Mouse (Mus musculus): Measurements from ENCODE around the gene Msrb1. TPM values are rescaled to one million over a fixed set of nuclear protein-coding genes. Genes with fewer than 3 reads are reported as not detected.

Msrb1 gene
- polyA plus RNA-seq, 1 experiment, result 1.7 TPM

DNA sequence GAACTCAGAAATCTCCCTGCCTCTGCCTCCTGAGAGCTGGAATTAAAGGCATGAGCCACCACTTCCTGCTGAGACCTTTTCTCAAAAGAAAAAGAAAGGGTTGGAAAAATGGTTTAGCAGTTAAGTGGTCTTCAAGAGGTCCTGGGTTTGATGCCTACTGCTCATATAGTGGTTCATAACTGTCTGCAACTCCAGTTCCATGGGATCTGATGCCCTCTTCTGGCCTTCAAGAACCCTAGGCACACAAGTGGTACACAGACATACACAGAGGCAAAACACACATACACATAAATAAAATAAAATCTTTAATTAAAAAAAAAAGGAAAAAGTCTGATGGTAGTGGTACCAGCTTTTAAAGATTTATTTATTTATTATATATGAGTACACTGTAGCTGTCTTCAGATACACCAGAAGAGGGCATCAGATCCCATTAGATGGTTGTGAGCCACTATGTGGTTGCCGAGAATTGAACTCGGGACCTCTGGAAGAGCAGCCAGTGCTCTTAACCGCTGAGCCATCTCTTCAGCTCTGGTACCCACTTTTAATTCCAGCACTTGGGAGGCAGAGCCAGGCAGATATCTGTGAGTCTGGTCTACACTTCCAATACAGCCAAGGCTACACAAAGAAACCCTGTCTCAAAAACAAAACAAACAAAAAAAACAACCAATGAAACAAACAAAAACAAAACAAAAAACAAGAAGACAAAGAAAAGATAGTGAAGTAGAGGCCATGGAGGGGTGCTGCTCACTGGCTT, 10.6 kb upstream of the Msrb1 start:
- Histone ChIP-seq H3K4me1 (ENCODE audit: control insufficient read depth) (peaks cover 44% of the 10 kb centered on the region), H3K4me3 (replicated peaks) (no peak overlapping the region), H3K27me3 (ENCODE audit: control insufficient read depth) (peaks cover 6% of the 10 kb centered on the region), H3K9me3 (ENCODE audit: control insufficient read depth, low read length) (no peaks in the 10 kb centered on the region), H3K36me3 (ENCODE audit: control insufficient read depth) (peaks cover 18% of the 10 kb centered on the region)
- TF ChIP-seq GATA1 (IDR thresholded peaks at IDR 0.05; ENCODE audit: low read length) (no peak), TAL1 (IDR thresholded peaks at IDR 0.05; ENCODE audit: low read length) (no peak)

DNA sequence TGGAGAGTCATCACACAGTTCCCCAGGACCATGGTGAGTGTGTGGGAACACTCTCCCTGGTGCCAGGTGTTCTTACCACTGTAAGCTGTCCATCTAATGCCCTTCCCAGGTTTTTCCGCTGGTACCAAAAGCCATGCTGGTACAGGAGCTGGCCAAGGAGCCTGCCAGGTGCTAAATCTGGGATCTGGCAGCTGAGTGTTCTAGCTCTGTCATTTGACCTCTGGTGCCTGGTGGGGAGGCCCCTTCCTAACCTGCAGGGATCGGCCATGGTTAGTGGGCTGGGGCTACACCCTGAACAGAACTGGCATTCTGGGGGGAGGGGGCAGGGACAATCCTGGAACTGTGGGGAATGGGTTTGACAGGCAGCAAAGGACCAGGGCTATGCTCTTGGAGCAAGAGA, 8.8 kb upstream of the Msrb1 start, which contains the start of gene Rpl3l:
Gene Rpl3l, plus strand, starts transcription at position 203 of the 400 bp plus-strand sequence.
- TF ChIP-seq TAL1 (IDR thresholded peaks at IDR 0.05; ENCODE audit: low read length), result no peak
- TF ChIP-seq GATA1 (IDR thresholded peaks at IDR 0.05; ENCODE audit: low read length), result no peak
- Histone ChIP-seq H3K27me3 (ENCODE audit: control insufficient read depth) (peaks cover 6% of the 10 kb centered on the region), H3K4me1 (ENCODE audit: control insufficient read depth) (peaks cover 29% of the 10 kb centered on the region), H3K36me3 (ENCODE audit: control insufficient read depth) (peaks cover 2% of the 10 kb centered on the region), H3K9me3 (ENCODE audit: control insufficient read depth, low read length) (no peaks in the 10 kb centered on the region), H3K4me3 (replicated peaks) (no peak within 1 kb of the TSS)

DNA sequence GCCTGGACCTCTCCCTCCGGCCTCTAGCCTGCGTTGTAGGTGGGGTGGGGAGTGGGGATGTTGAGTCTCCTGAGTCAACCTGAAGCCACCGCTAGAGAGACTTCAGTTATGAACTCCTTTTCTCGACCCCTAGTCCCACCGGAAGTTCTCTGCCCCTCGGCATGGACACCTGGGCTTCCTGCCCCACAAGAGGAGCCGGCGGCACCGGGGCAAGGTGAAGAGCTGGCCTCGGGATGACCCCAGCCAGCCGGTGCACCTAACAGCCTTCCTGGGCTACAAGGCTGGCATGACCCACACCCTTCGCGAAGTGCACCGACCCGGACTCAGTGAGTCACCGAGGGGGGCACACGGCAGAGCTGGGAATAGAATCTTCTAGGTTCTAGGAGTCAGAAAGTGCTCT, 8.3 kb upstream of the Msrb1 start:
- peaks cover 6% of the 10 kb centered on the region for H3K27me3 ChIP-seq (ENCODE audit: control insufficient read depth)

DNA sequence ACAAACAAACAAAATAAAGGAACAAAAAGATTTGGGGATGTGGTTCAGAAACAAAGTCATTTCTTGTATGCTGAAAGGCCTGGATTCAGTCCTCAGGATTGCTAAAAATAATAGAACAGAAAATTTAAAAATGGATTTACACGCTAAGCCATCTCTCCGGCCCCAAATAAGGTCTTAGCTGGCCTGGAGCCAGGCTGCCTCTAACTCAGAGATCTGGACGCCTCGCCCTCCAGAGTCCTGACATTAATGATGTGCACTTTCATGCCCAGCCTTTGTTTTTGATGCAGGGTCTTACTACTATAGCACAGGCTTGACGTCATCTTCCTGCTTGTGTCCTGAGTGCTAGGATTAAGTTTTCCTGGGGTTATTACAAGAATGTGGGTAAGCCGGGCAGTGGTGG, 7.4 kb upstream of the Msrb1 start:
- H3K9me3 ChIP-seq (ENCODE audit: control insufficient read depth, low read length), result no peaks in the 10 kb centered on the region
- no peak for TF ChIP-seq TAL1 (IDR thresholded peaks at IDR 0.05; ENCODE audit: low read length)
- no peak for TF ChIP-seq GATA1 (IDR thresholded peaks at IDR 0.05; ENCODE audit: low read length)
- H3K36me3 ChIP-seq (ENCODE audit: control insufficient read depth), result no peaks in the 10 kb centered on the region
- H3K4me3 ChIP-seq (replicated peaks), result no peak overlapping the region
- H3K4me1 ChIP-seq (ENCODE audit: control insufficient read depth), result peaks cover 17% of the 10 kb centered on the region
- peaks cover 6% of the 10 kb centered on the region for H3K27me3 ChIP-seq (ENCODE audit: control insufficient read depth)

More for the DNA sequence above, 8.3 kb upstream of the Msrb1 start:
- no peak for TF ChIP-seq GATA1 (IDR thresholded peaks at IDR 0.05; ENCODE audit: low read length)
- no peak for TF ChIP-seq TAL1 (IDR thresholded peaks at IDR 0.05; ENCODE audit: low read length)
- Histone ChIP-seq H3K4me1 (ENCODE audit: control insufficient read depth) (peaks cover 23% of the 10 kb centered on the region), H3K36me3 (ENCODE audit: control insufficient read depth) (no peaks in the 10 kb centered on the region), H3K4me3 (replicated peaks) (no peak overlapping the region), H3K9me3 (ENCODE audit: control insufficient read depth, low read length) (no peaks in the 10 kb centered on the region)

DNA sequence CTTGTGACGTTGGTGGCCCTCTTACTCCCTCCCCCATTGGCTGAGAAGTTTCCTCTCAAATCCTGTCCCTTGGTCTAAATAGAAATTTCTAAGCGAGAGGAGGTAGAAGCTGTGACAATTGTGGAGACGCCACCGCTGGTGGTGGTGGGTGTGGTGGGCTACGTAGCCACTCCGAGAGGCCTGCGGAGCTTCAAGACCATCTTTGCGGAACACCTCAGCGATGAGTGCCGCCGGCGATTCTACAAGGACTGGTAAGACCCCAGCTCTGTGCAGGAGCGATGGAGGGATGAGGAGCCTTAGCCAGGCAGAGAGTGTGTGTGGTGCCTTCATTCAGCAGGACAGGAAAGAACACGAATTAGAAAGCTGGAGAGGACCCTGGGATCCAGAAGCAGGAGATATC, 5.7 kb upstream of the Msrb1 start:
- Histone ChIP-seq H3K9me3 (ENCODE audit: control insufficient read depth, low read length) (no peaks in the 10 kb centered on the region), H3K4me3 (replicated peaks) (no peak overlapping the region), H3K4me1 (ENCODE audit: control insufficient read depth) (peaks cover 19% of the 10 kb centered on the region), H3K27me3 (ENCODE audit: control insufficient read depth) (peaks cover 6% of the 10 kb centered on the region), H3K36me3 (ENCODE audit: control insufficient read depth) (no peaks in the 10 kb centered on the region)
- no peak for TF ChIP-seq TAL1 (IDR thresholded peaks at IDR 0.05; ENCODE audit: low read length)
- TF ChIP-seq GATA1 (IDR thresholded peaks at IDR 0.05; ENCODE audit: low read length), result no peak

DNA sequence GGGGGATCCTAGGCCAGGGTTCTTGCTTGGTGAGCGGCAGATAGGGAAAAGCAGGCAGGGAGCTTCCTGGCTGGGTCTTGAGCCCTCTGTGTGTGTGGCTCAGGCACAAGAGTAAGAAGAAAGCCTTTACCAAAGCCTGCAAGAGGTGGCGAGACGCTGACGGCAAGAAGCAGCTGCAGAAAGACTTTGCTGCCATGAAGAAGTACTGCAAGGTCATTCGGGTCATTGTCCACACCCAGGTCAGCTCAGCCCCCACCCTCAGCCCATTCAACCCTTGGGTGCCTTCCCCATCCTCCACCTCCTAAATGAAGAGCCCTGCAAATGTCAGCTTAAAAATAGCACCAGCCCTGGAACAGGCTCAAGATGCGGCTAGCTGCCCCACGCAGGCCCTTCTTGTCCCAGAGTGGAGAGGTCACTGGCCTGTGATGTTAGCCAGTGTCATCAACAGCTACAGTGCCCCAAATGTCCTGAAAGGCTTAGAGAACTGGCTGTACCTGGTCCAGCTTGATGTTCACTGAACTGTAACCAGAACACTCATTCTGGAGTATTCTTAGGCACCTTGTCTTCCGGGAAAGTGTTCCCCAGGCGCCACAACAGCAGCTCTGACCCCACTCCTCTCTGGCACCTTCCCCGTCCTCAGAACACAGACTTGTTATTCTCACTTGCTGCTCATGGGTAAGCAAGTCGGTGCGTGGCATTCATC, 4.1 kb upstream of the Msrb1 start:
- Histone ChIP-seq H3K36me3 (ENCODE audit: control insufficient read depth) (no peaks in the 10 kb centered on the region), H3K4me1 (ENCODE audit: control insufficient read depth) (peaks cover 26% of the 10 kb centered on the region), H3K4me3 (replicated peaks) (no peak overlapping the region), H3K9me3 (ENCODE audit: control insufficient read depth, low read length) (no peaks in the 10 kb centered on the region), H3K27me3 (ENCODE audit: control insufficient read depth) (peaks cover 6% of the 10 kb centered on the region)
- TF ChIP-seq GATA1 (IDR thresholded peaks at IDR 0.05; ENCODE audit: low read length) (no peak), TAL1 (IDR thresholded peaks at IDR 0.05; ENCODE audit: low read length) (no peak)

DNA sequence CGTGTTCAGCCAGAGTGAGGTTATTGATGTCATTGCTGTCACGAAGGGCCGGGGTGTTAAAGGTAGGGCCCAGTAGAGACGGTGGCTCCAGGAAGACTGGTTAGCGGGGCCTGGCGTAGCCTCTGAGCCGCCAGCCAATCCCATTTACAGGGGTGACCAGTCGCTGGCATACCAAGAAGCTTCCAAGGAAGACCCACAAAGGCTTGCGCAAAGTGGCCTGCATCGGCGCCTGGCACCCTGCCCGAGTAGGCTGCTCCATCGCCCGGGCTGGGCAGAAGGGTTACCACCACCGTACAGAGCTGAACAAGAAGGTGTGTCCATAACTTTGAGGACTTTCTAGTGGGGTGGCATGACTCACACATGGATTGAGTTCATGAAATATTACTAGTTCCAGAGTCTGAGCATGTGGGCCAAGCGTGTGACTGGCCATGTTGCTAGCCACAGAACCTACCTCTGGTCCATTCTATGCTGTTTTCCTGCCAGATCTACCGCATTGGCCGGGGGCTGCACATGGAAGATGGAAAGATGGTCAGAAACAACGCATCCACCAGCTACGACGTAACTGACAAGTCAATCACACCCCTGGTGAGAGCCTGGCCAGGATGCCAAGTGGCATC, 2.9 kb upstream of the Msrb1 start:
- Histone ChIP-seq H3K36me3 (ENCODE audit: control insufficient read depth) (no peaks in the 10 kb centered on the region), H3K4me3 (replicated peaks) (no peak overlapping the region), H3K9me3 (ENCODE audit: control insufficient read depth, low read length) (no peaks in the 10 kb centered on the region), H3K27me3 (ENCODE audit: control insufficient read depth) (no peaks in the 10 kb centered on the region), H3K4me1 (ENCODE audit: control insufficient read depth) (peaks cover 34% of the 10 kb centered on the region)
- TF ChIP-seq GATA1 (IDR thresholded peaks at IDR 0.05; ENCODE audit: low read length), result no peak
- TF ChIP-seq TAL1 (IDR thresholded peaks at IDR 0.05; ENCODE audit: low read length), result no peak

DNA sequence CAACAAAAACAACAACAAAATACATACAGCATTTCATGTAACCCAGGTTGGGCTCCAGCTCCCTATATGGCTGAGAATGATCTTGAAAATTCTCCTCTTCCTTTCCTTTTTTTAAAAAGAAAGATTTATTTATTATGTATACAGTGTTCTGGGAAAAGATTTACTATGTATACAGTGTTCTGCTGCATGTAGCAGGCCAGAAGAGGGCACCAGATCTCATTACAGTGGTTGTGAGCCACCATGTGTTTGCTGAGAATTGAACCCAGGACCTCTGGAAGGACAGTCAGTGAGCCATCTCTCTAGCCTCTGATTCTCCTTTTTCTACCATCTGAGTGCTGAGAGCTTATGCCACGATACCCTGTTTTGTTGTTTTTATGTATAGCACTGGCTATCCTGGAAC, 1.9 kb upstream of the Msrb1 start:
- H3K27me3 ChIP-seq (ENCODE audit: control insufficient read depth), result no peaks in the 10 kb centered on the region
- peaks cover 37% of the 10 kb centered on the region for H3K4me1 ChIP-seq (ENCODE audit: control insufficient read depth)
- TF ChIP-seq TAL1 (IDR thresholded peaks at IDR 0.05; ENCODE audit: low read length) (no peak), GATA1 (IDR thresholded peaks at IDR 0.05; ENCODE audit: low read length) (no peak)
- H3K4me3 ChIP-seq (replicated peaks), result no peak overlapping the region
- no peaks in the 10 kb centered on the region for H3K9me3 ChIP-seq (ENCODE audit: control insufficient read depth, low read length)
- peaks cover 4% of the 10 kb centered on the region for H3K36me3 ChIP-seq (ENCODE audit: control insufficient read depth)

GRCm38 (mm10) chr17:24735446-24735845, 996 bp upstream of the Msrb1 start:
- TF ChIP-seq GATA1 (IDR thresholded peaks at IDR 0.05; ENCODE audit: low read length), result no peak
- no peak for TF ChIP-seq TAL1 (IDR thresholded peaks at IDR 0.05; ENCODE audit: low read length)
- Histone ChIP-seq H3K4me3 (replicated peaks) (peak overlapping the region; percentile 87), H3K4me1 (ENCODE audit: control insufficient read depth) (peaks cover 40% of the 10 kb centered on the region)

More at GRCm38 (mm10) chr17:24735446-24735845, 996 bp upstream of the Msrb1 start:
- Histone ChIP-seq H3K9me3 (ENCODE audit: control insufficient read depth, low read length) (no peaks in the 10 kb centered on the region), H3K27me3 (ENCODE audit: control insufficient read depth) (no peaks in the 10 kb centered on the region), H3K36me3 (ENCODE audit: control insufficient read depth) (peaks cover 12% of the 10 kb centered on the region)

Data from erythroblast, embryonic 14.5 days (primary cell).